Comparison of ENCODE assay signal across 10 mouse cellular contexts in the genomic region with DNA sequence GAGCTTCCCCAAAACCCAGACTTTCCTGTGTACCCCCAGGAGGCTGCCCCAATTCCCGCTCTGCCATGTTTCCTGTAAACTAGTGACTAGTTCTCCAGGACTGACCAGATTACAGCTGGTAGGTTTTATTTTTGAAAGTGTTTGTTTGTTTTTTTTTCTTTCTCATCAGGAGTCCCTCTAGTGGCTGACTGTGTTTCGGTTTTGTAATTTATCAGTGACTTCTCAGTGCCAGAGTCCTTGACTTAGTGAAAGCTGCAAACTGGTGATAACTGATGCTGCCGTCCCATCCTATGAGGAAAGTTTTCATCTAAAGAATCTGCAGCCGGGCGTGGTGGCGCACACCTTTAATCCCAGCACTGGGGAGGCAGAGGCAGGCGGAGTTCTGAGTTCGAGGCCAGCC. TPM values are rescaled to one million over a fixed set of nuclear protein-coding genes. Genes with fewer than 3 reads are reported as not detected.
DNase-seq lines count a peak whose midpoint lies in the region; ATAC-seq lines count a peak whose summit lies in the region.
"Had no signal": no experiment of that assay in that cellular context is flagged by ENCODE, and none has a peak within 500 bp of the region (broad histone marks: within the 10 kb centered on the region; RNA-seq: fewer than 3 reads in every experiment).

No protein-coding gene starts in this region.

- no peak overlapping the region for H3K9ac ChIP-seq in intestine, embryonic 14.5 days (ENCODE audit: low read length)
- H3K9ac ChIP-seq in stomach, embryonic 14.5 days (replicated peaks; ENCODE audit: low read depth, low read length): no peak overlapping the region

- ATAC-seq in intestine, embryonic 14.5 days (replicated peaks; ENCODE audit: low FRiP score, low TSS enrichment, low read depth): no peak
- no peak; the same call in 1 of the 2 replicates for ATAC-seq in stomach, embryonic 14.5 days (ENCODE audit: insufficient number of reproducible peaks, insufficient read depth, low FRiP score, low read depth)
- no peak for ATAC-seq in inflammation-experienced regulatory T-cells, adult 6 months

- no peaks in the 10 kb centered on the region for H3K4me1 ChIP-seq in intestine, embryonic 14.5 days (replicated peaks; ENCODE audit: control insufficient read depth, insufficient read depth, low read length)
- 0 out of 2 replicates have a peak, but pooled peaks cover 7% of the 10 kb centered on the region for H3K4me1 ChIP-seq in stomach, embryonic 14.5 days (ENCODE audit: control insufficient read depth, insufficient read depth, low read length)

- intact Hi-C loops in gastrocnemius, postnatal 14 days (cut with DNase I; ENCODE audit: low total_unique reads): no loop called here

- WGBS in intestine, embryonic 14.5 days: 88% methylated on average over 8 of the region's 8 CpGs
- 89% methylated on average over 8 of the region's 8 CpGs for WGBS in stomach, embryonic 14.5 days

- peak; percentile 14 for DNase-seq in embryo, embryonic 11 days
- DNase-seq in embryo, embryonic 10 days (ENCODE audit: low spot score): no peak
- DNase-seq in lung, postnatal 10 days: peak; percentile 18
- DNase-seq in lung, adult 18-20 months: no peak
- DNase-seq in intestine, embryonic 14.5 days (ENCODE audit: low spot score): no peak
- no peak for DNase-seq in gastrocnemius, postnatal 14 days
- DNase-seq: cerebellum, adult 8-10 months; layer of hippocampus, postnatal 36 days had no signal

- H3K4me3 ChIP-seq in intestine, embryonic 14.5 days (ENCODE audit: low read depth, low read length): no peak overlapping the region
- H3K4me3 ChIP-seq in stomach, embryonic 14.5 days (ENCODE audit: low read depth, low read length): no peak overlapping the region

- no peaks in the 10 kb centered on the region for H3K9me3 ChIP-seq in intestine, embryonic 14.5 days (ENCODE audit: control insufficient read depth, low read length)
- H3K9me3 ChIP-seq in stomach, embryonic 14.5 days (ENCODE audit: control insufficient read depth, low read depth, low read length): no peaks in the 10 kb centered on the region

- peak overlapping the region; percentile 79; the same call in 1 of the 2 replicates for H3K27ac ChIP-seq in intestine, embryonic 14.5 days (ENCODE audit: low read depth)
- H3K27ac ChIP-seq in stomach, embryonic 14.5 days (ENCODE audit: low read length): peak overlapping the region; percentile 68; the same call in 1 of the 2 replicates

- no peaks in the 10 kb centered on the region for H3K27me3 ChIP-seq in intestine, embryonic 14.5 days (replicated peaks; ENCODE audit: control insufficient read depth, insufficient read depth, low read length)
- no peaks in the 10 kb centered on the region for H3K27me3 ChIP-seq in stomach, embryonic 14.5 days (ENCODE audit: control insufficient read depth, insufficient read depth, low read length)

- no peak overlapping the region for H3K4me2 ChIP-seq in intestine, embryonic 14.5 days (ENCODE audit: low read length)
- no peak overlapping the region for H3K4me2 ChIP-seq in stomach, embryonic 14.5 days (replicated peaks; ENCODE audit: low read depth, low read length)

- H3K36me3 ChIP-seq in intestine, embryonic 14.5 days (ENCODE audit: control insufficient read depth, insufficient read depth, low read length): no peaks in the 10 kb centered on the region
- no peaks in the 10 kb centered on the region for H3K36me3 ChIP-seq in stomach, embryonic 14.5 days (ENCODE audit: control insufficient read depth, insufficient read depth, low read length)

RNA-seq across cellular contexts. Expression of a gene that starts 54.8 kb away (rescaled TPM):
- polyA plus RNA-seq in intestine, embryonic 14.5 days (2014; fragmentation: Nextera tagmentation; extraction: Ambion mirVana): 13.6 and 16.2 TPM in 2 replicates
- 14.3 and 15.2 TPM in 2 replicates for polyA plus RNA-seq in stomach, embryonic 14.5 days (2014; fragmentation: Nextera tagmentation; extraction: Ambion mirVana)
- 10 to 100 TPM in 2 of 3 experiments, 1 to 10 TPM in 1; 8.2 to 18.1 (median 14.5) TPM for polyA plus RNA-seq in inflammation-experienced regulatory T-cells, adult 6 months (2017; shearing (Covaris generic))
- total RNA-seq in gastrocnemius, postnatal 14 days (2021): 1 to 10 TPM; 5.0 to 7.8 TPM

Comparison
In these comparisons a context has a peak if more than half of its experiments do, and no peak if none do; other contexts are left out.
1. DNase-seq: peak in embryo, embryonic 11 days (single experiment) and lung, postnatal 10 days (single experiment); none in embryo, embryonic 10 days (single experiment), lung, adult 18-20 months (0 of 2), intestine, embryonic 14.5 days (single experiment) and gastrocnemius, postnatal 14 days (single experiment).